Mouse (Mus musculus): ENCODE results near the gene Tsnaxip1. TPM values are rescaled to one million over a fixed set of nuclear protein-coding genes. Genes with fewer than 3 reads are reported as not detected.

Gene Tsnaxip1
- total and polyA plus RNA-seq, 2 experiments from 2014 or later, result 0.16 to 0.62 TPM

DNA sequence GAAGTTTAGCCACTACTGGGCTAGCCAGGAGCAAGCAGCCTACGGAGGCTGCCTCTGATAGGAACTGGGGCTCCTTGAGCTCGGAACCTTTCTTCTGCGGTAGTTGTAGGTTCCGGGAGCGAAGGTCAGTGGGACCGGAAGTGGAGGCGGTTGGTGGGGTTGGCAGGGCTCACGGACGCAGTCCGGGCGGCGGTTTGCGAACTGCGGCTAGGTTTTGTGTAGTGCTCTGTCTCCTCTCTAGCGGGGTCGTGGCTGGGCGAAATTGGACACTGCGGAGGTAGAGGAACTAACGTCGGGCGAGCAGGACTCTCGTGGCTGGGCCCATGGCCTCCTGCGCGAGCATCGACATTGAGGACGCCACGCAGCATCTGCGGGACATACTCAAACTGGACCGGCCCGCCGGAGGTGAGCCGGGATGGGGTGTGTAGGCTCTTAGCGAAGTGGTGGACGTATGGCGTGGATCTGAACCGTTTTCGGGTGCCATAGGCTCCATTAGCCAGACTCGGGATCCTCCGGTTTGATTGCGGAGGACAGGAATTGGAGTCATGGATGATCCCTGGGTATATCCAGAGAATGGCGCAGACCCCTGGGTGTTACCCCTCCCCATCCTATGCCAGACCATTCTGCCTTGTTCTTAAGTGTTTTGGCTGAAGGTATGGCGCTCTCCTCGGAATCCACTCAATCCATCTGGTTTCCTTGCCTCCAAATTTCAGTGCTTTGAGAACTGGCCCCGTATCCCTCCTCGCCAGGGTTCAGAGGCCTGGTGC is 53.4 kb downstream of the Tsnaxip1 start, which contains the start of gene Edc4:
Gene Edc4 (plus strand): TSS at position 128 of the 767 bp plus-strand sequence.
- peak; percentile 79 for ATAC-seq (ENCODE audit: low FRiP score)
- Histone ChIP-seq H3K36me3 (ENCODE audit: insufficient read depth, low read length) (peaks cover 43% of the 10 kb centered on the region), H3K4me2 (ENCODE audit: low read depth, low read length, poor library complexity, severe bottlenecking) (peak within 1 kb of the TSS; percentile 93)

DNA sequence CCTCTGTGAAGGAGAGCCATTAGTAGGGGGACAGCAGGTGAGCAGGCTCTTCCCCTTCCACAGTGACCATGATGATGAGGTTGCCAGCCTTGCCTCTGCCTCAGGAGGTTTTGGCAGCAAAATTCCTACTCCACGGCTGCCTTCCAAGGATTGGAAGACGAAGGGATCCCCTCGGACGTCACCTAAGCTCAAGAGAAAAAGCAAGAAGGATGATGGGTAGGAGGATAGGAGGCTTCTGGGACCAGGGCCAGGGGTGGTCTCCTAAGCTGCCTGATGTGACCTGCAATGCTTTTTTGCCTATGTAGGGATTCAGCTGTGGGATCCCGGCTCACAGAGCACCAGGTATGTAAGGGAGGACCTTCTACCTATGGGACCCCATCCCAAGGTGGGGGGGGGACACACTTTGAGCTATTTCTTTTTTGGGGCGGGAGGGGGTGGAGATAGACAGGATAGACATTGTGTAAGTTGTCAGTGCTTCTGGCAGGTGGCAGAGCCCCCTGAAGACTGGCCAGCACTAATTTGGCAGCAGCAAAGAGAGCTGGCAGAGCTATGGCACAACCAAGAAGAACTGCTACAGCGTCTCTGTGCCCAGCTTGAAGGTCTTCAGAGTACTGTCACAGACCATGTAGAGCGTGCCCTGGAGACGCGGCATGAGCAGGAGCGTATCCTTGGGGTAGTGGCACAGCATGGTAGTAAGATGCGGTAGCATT is 62.4 kb downstream of the Tsnaxip1 start:
- DNase-seq (ENCODE audit: low spot score) (no peak), ATAC-seq (ENCODE audit: low FRiP score) (no peak)
- H3K27me3 ChIP-seq (ENCODE audit: insufficient read depth, low read length), result no peaks in the 10 kb centered on the region
- no peak for TF ChIP-seq CTCF (IDR thresholded peaks at IDR 0.05)
- H3K27ac ChIP-seq (ENCODE audit: low read depth, low read length), result no peak overlapping the region
- peaks cover 86% of the 10 kb centered on the region for H3K36me3 ChIP-seq (ENCODE audit: insufficient read depth, low read length)
- H3K4me2 ChIP-seq (ENCODE audit: low read depth, low read length, poor library complexity, severe bottlenecking), result no peak overlapping the region
- no peak overlapping the region for H3K9ac ChIP-seq (replicated peaks; ENCODE audit: low read length, poor library complexity, severe bottlenecking)
- 91% methylated on average over 12 of the region's 12 CpGs for WGBS
- no peaks in the 10 kb centered on the region for H3K4me1 ChIP-seq (ENCODE audit: insufficient read depth, low read length)
- no peak overlapping the region for H3K4me3 ChIP-seq (ENCODE audit: low read depth, low read length)
- no peaks in the 10 kb centered on the region for H3K9me3 ChIP-seq (ENCODE audit: low read length)

More for the DNA sequence above, 53.4 kb downstream of the Tsnaxip1 start, which contains the start of gene Edc4:
- peak; percentile 86 for DNase-seq (ENCODE audit: low spot score)
- Histone ChIP-seq H3K4me1 (ENCODE audit: insufficient read depth, low read length) (peaks cover 6% of the 10 kb centered on the region; the same call in 1 of the 2 replicates), H3K27me3 (ENCODE audit: insufficient read depth, low read length) (no peaks in the 10 kb centered on the region), H3K9ac (replicated peaks; ENCODE audit: low read length, poor library complexity, severe bottlenecking) (peak within 1 kb of the TSS; percentile 76), H3K4me3 (ENCODE audit: low read depth, low read length) (peak within 1 kb of the TSS; percentile 70), H3K27ac (ENCODE audit: low read depth, low read length) (peak within 1 kb of the TSS; percentile 45; the same call in 1 of the 2 replicates), H3K9me3 (ENCODE audit: low read length) (no peaks in the 10 kb centered on the region)
- 1% methylated on average over 45 of the region's 45 CpGs for WGBS
- TF ChIP-seq CTCF (IDR thresholded peaks at IDR 0.05), result no peak

- H3K4me2 ChIP-seq (ENCODE audit: low read depth, low read length, poor library complexity, severe bottlenecking), result no peak overlapping the region
- no peak overlapping the region for H3K9ac ChIP-seq (replicated peaks; ENCODE audit: low read length, poor library complexity, severe bottlenecking)
- no peaks in the 10 kb centered on the region for H3K27me3 ChIP-seq (ENCODE audit: insufficient read depth, low read length)
- H3K9me3 ChIP-seq (ENCODE audit: low read length), result no peaks in the 10 kb centered on the region
- no peaks in the 10 kb centered on the region for H3K4me1 ChIP-seq (ENCODE audit: insufficient read depth, low read length)
- TF ChIP-seq CTCF (IDR thresholded peaks at IDR 0.05), result no peak
- no peak overlapping the region for H3K27ac ChIP-seq (ENCODE audit: low read depth, low read length)
- H3K36me3 ChIP-seq (ENCODE audit: insufficient read depth, low read length), result peaks cover 76% of the 10 kb centered on the region
- ATAC-seq (ENCODE audit: low FRiP score), result no peak
- no peak overlapping the region for H3K4me3 ChIP-seq (ENCODE audit: low read depth, low read length)
- DNase-seq (ENCODE audit: low spot score), result no peak
- WGBS, result 91% methylated on average over 6 of the region's 6 CpGs
These were observed 63.3 kb downstream of the Tsnaxip1 start for GRCm38 (mm10) chr8:105890870-105891269.

- H3K27ac ChIP-seq (ENCODE audit: low read depth, low read length), result no peak overlapping the region
- no peaks in the 10 kb centered on the region for H3K9me3 ChIP-seq (ENCODE audit: low read length)
- TF ChIP-seq CTCF (IDR thresholded peaks at IDR 0.05), result peak; percentile 69
- H3K27me3 ChIP-seq (ENCODE audit: insufficient read depth, low read length), result no peaks in the 10 kb centered on the region
- peaks cover 60% of the 10 kb centered on the region for H3K36me3 ChIP-seq (ENCODE audit: insufficient read depth, low read length)
- 89% methylated on average over 6 of the region's 6 CpGs for WGBS
- ATAC-seq (ENCODE audit: low FRiP score), result no peak
- H3K9ac ChIP-seq (replicated peaks; ENCODE audit: low read length, poor library complexity, severe bottlenecking), result no peak overlapping the region
- H3K4me3 ChIP-seq (ENCODE audit: low read depth, low read length), result no peak overlapping the region
- no peaks in the 10 kb centered on the region for H3K4me1 ChIP-seq (ENCODE audit: insufficient read depth, low read length)
- no peak overlapping the region for H3K4me2 ChIP-seq (ENCODE audit: low read depth, low read length, poor library complexity, severe bottlenecking)
- DNase-seq (ENCODE audit: low spot score), result peak; percentile 6
These were observed 64.9 kb downstream of the Tsnaxip1 start for GRCm38 (mm10) chr8:105892432-105892831.

- 5% methylated on average over 11 of the region's 11 CpGs for WGBS
- H3K9me3 ChIP-seq (ENCODE audit: low read length), result no peaks in the 10 kb centered on the region
- DNase-seq (ENCODE audit: low spot score), result peak; percentile 91
- no peaks in the 10 kb centered on the region for H3K27me3 ChIP-seq (ENCODE audit: insufficient read depth, low read length)
- H3K36me3 ChIP-seq (ENCODE audit: insufficient read depth, low read length), result peaks cover 51% of the 10 kb centered on the region
- H3K9ac ChIP-seq (replicated peaks; ENCODE audit: low read length, poor library complexity, severe bottlenecking), result peak within 1 kb of the TSS; percentile 33; the same call in 1 of the 2 replicates
- peak; percentile 79 for ATAC-seq (ENCODE audit: low FRiP score)
- no peak; the same call in 1 of the 2 replicates for TF ChIP-seq CTCF (IDR thresholded peaks at IDR 0.05)
- H3K27ac ChIP-seq (ENCODE audit: low read depth, low read length), result no peak within 1 kb of the TSS
- H3K4me1 ChIP-seq (ENCODE audit: insufficient read depth, low read length), result no peaks in the 10 kb centered on the region
- H3K4me2 ChIP-seq (ENCODE audit: low read depth, low read length, poor library complexity, severe bottlenecking), result no peak within 1 kb of the TSS
- H3K4me3 ChIP-seq (ENCODE audit: low read depth, low read length), result no peak within 1 kb of the TSS
These were observed 65.8 kb downstream of the Tsnaxip1 start, which contains the start of gene Nrn1l for GRCm38 (mm10) chr8:105893339-105893738. Gene Nrn1l (plus strand): TSS chr8:105893567.

Other genes starting within 250 kb of the Tsnaxip1 start
- 12.6 and 16.1 TPM in 2 replicates for gene Ripor1, start 222.5 kb upstream of the Tsnaxip1 start, total RNA-seq (2014; rRNA removed)
- gene Ripor1, start 222.5 kb upstream of the Tsnaxip1 start, polyA plus RNA-seq (2015; fragmentation: Nextera tagmentation; extraction: Ambion mirVana), result 32.6 and 32.7 TPM in 2 replicates
- gene Ctcf, start 191.2 kb upstream of the Tsnaxip1 start, total RNA-seq (2014; rRNA removed), result 40.2 and 44.2 TPM in 2 replicates
- gene Ctcf, start 191.2 kb upstream of the Tsnaxip1 start, polyA plus RNA-seq (2015; fragmentation: Nextera tagmentation; extraction: Ambion mirVana), result 73.0 and 81.9 TPM in 2 replicates
- not detected in 2 replicates for gene Agrp, start 190.3 kb upstream of the Tsnaxip1 start, total RNA-seq (2014; rRNA removed)
- gene Agrp, start 190.3 kb upstream of the Tsnaxip1 start, polyA plus RNA-seq (2015; fragmentation: Nextera tagmentation; extraction: Ambion mirVana), result 3.2 and 7.6 TPM in 2 replicates
- gene Carmil2, start 141.5 kb upstream of the Tsnaxip1 start, total RNA-seq (2014; rRNA removed), result 5.4 and 5.6 TPM in 2 replicates
- gene Carmil2, start 141.5 kb upstream of the Tsnaxip1 start, polyA plus RNA-seq (2015; fragmentation: Nextera tagmentation; extraction: Ambion mirVana), result 35.1 and 36.0 TPM in 2 replicates
- gene Acd, start 126.6 kb upstream of the Tsnaxip1 start, total RNA-seq (2014; rRNA removed), result 20.6 and 32.0 TPM in 2 replicates
- 84.7 and 93.0 TPM in 2 replicates for gene Acd, start 126.6 kb upstream of the Tsnaxip1 start, polyA plus RNA-seq (2015; fragmentation: Nextera tagmentation; extraction: Ambion mirVana)
- 99.3 and 110 TPM in 2 replicates for gene Pard6a, start 126.6 kb upstream of the Tsnaxip1 start, total RNA-seq (2014; rRNA removed)
- 71.4 and 73.4 TPM in 2 replicates for gene Pard6a, start 126.6 kb upstream of the Tsnaxip1 start, polyA plus RNA-seq (2015; fragmentation: Nextera tagmentation; extraction: Ambion mirVana)
- not detected in 2 replicates for gene 4933405L10Rik, start 120.1 kb upstream of the Tsnaxip1 start, total RNA-seq (2014; rRNA removed)
- 0.44 and 0.50 TPM in 2 replicates for gene 4933405L10Rik, start 120.1 kb upstream of the Tsnaxip1 start, polyA plus RNA-seq (2015; fragmentation: Nextera tagmentation; extraction: Ambion mirVana)
- 9.8 and 11.2 TPM in 2 replicates for gene Enkd1, start 119.5 kb upstream of the Tsnaxip1 start, total RNA-seq (2014; rRNA removed)
- gene Enkd1, start 119.5 kb upstream of the Tsnaxip1 start, polyA plus RNA-seq (2015; fragmentation: Nextera tagmentation; extraction: Ambion mirVana), result 15.4 and 15.6 TPM in 2 replicates
- gene Gfod2, start 69.1 kb upstream of the Tsnaxip1 start, total RNA-seq (2014; rRNA removed), result 47.6 and 64.7 TPM in 2 replicates
- gene Gfod2, start 69.1 kb upstream of the Tsnaxip1 start, polyA plus RNA-seq (2015; fragmentation: Nextera tagmentation; extraction: Ambion mirVana), result 60.9 and 67.9 TPM in 2 replicates
- gene Ranbp10, start 381 bp upstream of the Tsnaxip1 start, total RNA-seq (2014; rRNA removed), result 13.4 and 13.5 TPM in 2 replicates
- gene Ranbp10, start 381 bp upstream of the Tsnaxip1 start, polyA plus RNA-seq (2015; fragmentation: Nextera tagmentation; extraction: Ambion mirVana), result 4.8 and 6.4 TPM in 2 replicates
- 44.8 and 48.6 TPM in 2 replicates for gene Cenpt, start 25.5 kb downstream of the Tsnaxip1 start, total RNA-seq (2014; rRNA removed)
- gene Cenpt, start 25.5 kb downstream of the Tsnaxip1 start, polyA plus RNA-seq (2015; fragmentation: Nextera tagmentation; extraction: Ambion mirVana), result 45.2 and 48.7 TPM in 2 replicates
- gene Thap11, start 27.4 kb downstream of the Tsnaxip1 start, total RNA-seq (2014; rRNA removed), result 52.0 and 80.1 TPM in 2 replicates
- 40.1 and 42.9 TPM in 2 replicates for gene Thap11, start 27.4 kb downstream of the Tsnaxip1 start, polyA plus RNA-seq (2015; fragmentation: Nextera tagmentation; extraction: Ambion mirVana)
- 60.7 and 65.2 TPM in 2 replicates for gene Nutf2, start 32.8 kb downstream of the Tsnaxip1 start, total RNA-seq (2014; rRNA removed)
- gene Nutf2, start 32.8 kb downstream of the Tsnaxip1 start, polyA plus RNA-seq (2015; fragmentation: Nextera tagmentation; extraction: Ambion mirVana), result 109 and 137 TPM in 2 replicates
- gene Edc4, start 53.1 kb downstream of the Tsnaxip1 start, total RNA-seq (2014; rRNA removed), result 100 and 125 TPM in 2 replicates
- 45.2 and 45.4 TPM in 2 replicates for gene Edc4, start 53.1 kb downstream of the Tsnaxip1 start, polyA plus RNA-seq (2015; fragmentation: Nextera tagmentation; extraction: Ambion mirVana)
- gene Nrn1l, start 65.8 kb downstream of the Tsnaxip1 start, total RNA-seq (2014; rRNA removed), result 1.3 and 1.9 TPM in 2 replicates
- 1.3 TPM in 2 replicates for gene Nrn1l, start 65.8 kb downstream of the Tsnaxip1 start, polyA plus RNA-seq (2015; fragmentation: Nextera tagmentation; extraction: Ambion mirVana)
- 23.2 and 23.9 TPM in 2 replicates for gene Pskh1, start 72.7 kb downstream of the Tsnaxip1 start, total RNA-seq (2014; rRNA removed)
- gene Pskh1, start 72.7 kb downstream of the Tsnaxip1 start, polyA plus RNA-seq (2015; fragmentation: Nextera tagmentation; extraction: Ambion mirVana), result 8.7 and 11.9 TPM in 2 replicates
- gene Ctrl, start 106.1 kb downstream of the Tsnaxip1 start, total RNA-seq (2014; rRNA removed), result 3.6 and 4.0 TPM in 2 replicates
- gene Ctrl, start 106.1 kb downstream of the Tsnaxip1 start, polyA plus RNA-seq (2015; fragmentation: Nextera tagmentation; extraction: Ambion mirVana), result 3.2 and 3.9 TPM in 2 replicates
- gene Psmb10, start 110.7 kb downstream of the Tsnaxip1 start, total RNA-seq (2014; rRNA removed), result 44.9 and 85.1 TPM in 2 replicates
- 110 and 122 TPM in 2 replicates for gene Psmb10, start 110.7 kb downstream of the Tsnaxip1 start, polyA plus RNA-seq (2015; fragmentation: Nextera tagmentation; extraction: Ambion mirVana)
- gene Lcat, start 115.7 kb downstream of the Tsnaxip1 start, total RNA-seq (2014; rRNA removed), result 7.5 and 19.3 TPM in 2 replicates
- gene Lcat, start 115.7 kb downstream of the Tsnaxip1 start, polyA plus RNA-seq (2015; fragmentation: Nextera tagmentation; extraction: Ambion mirVana), result 5.6 and 6.8 TPM in 2 replicates
- 11.8 and 12.1 TPM in 2 replicates for gene Slc12a4, start 138.4 kb downstream of the Tsnaxip1 start, total RNA-seq (2014; rRNA removed)
- 9.6 and 12.0 TPM in 2 replicates for gene Slc12a4, start 138.4 kb downstream of the Tsnaxip1 start, polyA plus RNA-seq (2015; fragmentation: Nextera tagmentation; extraction: Ambion mirVana)
- not detected in 2 replicates for gene Dpep3, start 151.7 kb downstream of the Tsnaxip1 start, total RNA-seq (2014; rRNA removed)
- not detected in 2 replicates for gene Dpep3, start 151.7 kb downstream of the Tsnaxip1 start, polyA plus RNA-seq (2015; fragmentation: Nextera tagmentation; extraction: Ambion mirVana)
- 16.3 and 18.8 TPM in 2 replicates for gene Dus2, start 163.6 kb downstream of the Tsnaxip1 start, total RNA-seq (2014; rRNA removed)
- gene Dus2, start 163.6 kb downstream of the Tsnaxip1 start, polyA plus RNA-seq (2015; fragmentation: Nextera tagmentation; extraction: Ambion mirVana), result 21.3 and 22.2 TPM in 2 replicates
- not detected in 2 replicates for gene Dpep2nb, start 178.2 kb downstream of the Tsnaxip1 start, total RNA-seq (2014; rRNA removed)
- gene Dpep2nb, start 178.2 kb downstream of the Tsnaxip1 start, polyA plus RNA-seq (2015; fragmentation: Nextera tagmentation; extraction: Ambion mirVana), result not detected in 2 replicates
- gene Ddx28, start 184.2 kb downstream of the Tsnaxip1 start, total RNA-seq (2014; rRNA removed), result 29.7 and 36.3 TPM in 2 replicates
- gene Ddx28, start 184.2 kb downstream of the Tsnaxip1 start, polyA plus RNA-seq (2015; fragmentation: Nextera tagmentation; extraction: Ambion mirVana), result 22.8 and 22.9 TPM in 2 replicates
- gene Nfatc3, start 231.1 kb downstream of the Tsnaxip1 start, total RNA-seq (2014; rRNA removed), result 16.5 and 18.0 TPM in 2 replicates
- gene Nfatc3, start 231.1 kb downstream of the Tsnaxip1 start, polyA plus RNA-seq (2015; fragmentation: Nextera tagmentation; extraction: Ambion mirVana), result 1.8 and 2.7 TPM in 2 replicates